Mouse (Mus musculus): ENCODE measurements at regions not wholly inside any gene's neighbourhood (a gene's known extent, or its start where the extent isn't known, plus 50 kb on each side); places are given as distances from the start of the nearest gene placed in this dataset.

DNA sequence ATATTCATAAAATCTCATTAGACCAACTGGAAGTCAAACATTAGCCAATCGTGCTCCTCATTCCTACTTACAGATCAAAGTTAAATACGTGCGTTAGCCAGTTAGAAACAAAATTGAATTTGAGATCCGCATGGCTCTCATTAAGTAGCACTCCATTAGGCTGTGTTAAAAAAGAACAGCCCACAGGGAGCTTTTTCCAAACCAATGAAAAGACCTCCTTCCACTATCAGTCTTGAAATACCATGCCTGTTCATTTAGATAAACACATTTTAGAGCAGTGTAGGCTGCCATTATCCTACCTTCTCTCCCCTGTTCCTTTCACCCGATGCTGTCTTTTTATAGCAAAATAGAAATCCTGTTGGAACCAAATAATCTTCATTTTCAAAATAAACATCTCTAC, 261.5 kb upstream of the Ppargc1a start:
- H3K36me3 ChIP-seq (ENCODE audit: insufficient read depth, low read length), result no peaks in the 10 kb centered on the region
- no peak overlapping the region for H3K27ac ChIP-seq
- TF ChIP-seq CTCF (IDR thresholded peaks at IDR 0.05; ENCODE audit: low read depth), result no peak
- DNase-seq (ENCODE audit: low spot score) (no peak), ATAC-seq (replicated peaks; ENCODE audit: low FRiP score, low read depth) (no peak)
- no peak overlapping the region for H3K4me3 ChIP-seq (replicated peaks; ENCODE audit: low read depth, low read length)
- H3K4me2 ChIP-seq (ENCODE audit: low read length), result no peak overlapping the region
- WGBS, result 88% methylated on average over 5 of the region's 5 CpGs
- no peaks in the 10 kb centered on the region for H3K27me3 ChIP-seq (ENCODE audit: insufficient read depth, low read length)
- H3K9ac ChIP-seq (ENCODE audit: low read depth, low read length), result no peak overlapping the region
- no peaks in the 10 kb centered on the region for H3K4me1 ChIP-seq (replicated peaks; ENCODE audit: insufficient read depth, low read length)
- H3K9me3 ChIP-seq (replicated peaks; ENCODE audit: low read length), result no peaks in the 10 kb centered on the region

- Histone ChIP-seq H3K36me3 (ENCODE audit: insufficient read depth, low read length) (no peaks in the 10 kb centered on the region), H3K27ac (no peak overlapping the region), H3K4me1 (replicated peaks; ENCODE audit: insufficient read depth, low read length) (no peaks in the 10 kb centered on the region), H3K27me3 (ENCODE audit: insufficient read depth, low read length) (no peaks in the 10 kb centered on the region), H3K9me3 (replicated peaks; ENCODE audit: low read length) (no peaks in the 10 kb centered on the region), H3K9ac (ENCODE audit: low read depth, low read length) (no peak overlapping the region), H3K4me2 (ENCODE audit: low read length) (no peak overlapping the region), H3K4me3 (replicated peaks; ENCODE audit: low read depth, low read length) (no peak overlapping the region)
- no peak for TF ChIP-seq CTCF (IDR thresholded peaks at IDR 0.05; ENCODE audit: low read depth)
- 89% methylated on average over 1 of the region's 1 CpGs for WGBS
- ATAC-seq (replicated peaks; ENCODE audit: low FRiP score, low read depth) (no peak), DNase-seq (ENCODE audit: low spot score) (no peak)
These were observed 258.7 kb upstream of the Ppargc1a start for GRCm38 (mm10) chr5:51826269-51826668.

DNA sequence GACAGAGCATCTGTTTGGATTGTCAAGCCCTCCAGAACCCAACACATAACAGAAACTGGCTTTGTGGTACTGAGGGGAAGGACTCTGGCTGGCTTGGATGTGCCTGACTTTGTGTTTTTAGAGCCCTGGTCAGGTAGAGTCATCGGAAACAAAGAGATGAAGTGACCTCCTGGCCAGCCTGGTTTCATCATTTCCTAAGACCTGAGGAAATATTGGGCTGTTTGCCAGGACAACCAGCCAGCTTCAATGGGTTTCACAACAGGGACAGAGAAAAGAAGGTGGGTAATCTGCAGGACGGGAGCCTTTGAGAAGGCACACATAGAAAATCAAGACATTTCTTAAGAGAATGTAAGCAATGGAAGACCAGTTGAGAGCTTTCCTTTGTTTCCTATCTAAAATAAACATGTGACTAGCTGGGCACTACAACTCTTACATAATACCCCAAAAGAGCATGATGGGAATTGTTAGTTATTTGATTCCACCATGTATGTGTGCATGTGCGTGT, 258.1 kb upstream of the Ppargc1a start:
- ATAC-seq (replicated peaks; ENCODE audit: low FRiP score, low read depth) (no peak), DNase-seq (ENCODE audit: low spot score) (no peak)
- Histone ChIP-seq H3K27ac (no peak overlapping the region), H3K36me3 (ENCODE audit: insufficient read depth, low read length) (no peaks in the 10 kb centered on the region), H3K4me2 (ENCODE audit: low read length) (no peak overlapping the region), H3K9ac (ENCODE audit: low read depth, low read length) (no peak overlapping the region), H3K27me3 (ENCODE audit: insufficient read depth, low read length) (no peaks in the 10 kb centered on the region), H3K4me3 (replicated peaks; ENCODE audit: low read depth, low read length) (no peak overlapping the region), H3K4me1 (replicated peaks; ENCODE audit: insufficient read depth, low read length) (no peaks in the 10 kb centered on the region), H3K9me3 (replicated peaks; ENCODE audit: low read length) (no peaks in the 10 kb centered on the region)
- WGBS, result 92% methylated on average over 3 of the region's 3 CpGs
- TF ChIP-seq CTCF (IDR thresholded peaks at IDR 0.05; ENCODE audit: low read depth), result no peak

DNA sequence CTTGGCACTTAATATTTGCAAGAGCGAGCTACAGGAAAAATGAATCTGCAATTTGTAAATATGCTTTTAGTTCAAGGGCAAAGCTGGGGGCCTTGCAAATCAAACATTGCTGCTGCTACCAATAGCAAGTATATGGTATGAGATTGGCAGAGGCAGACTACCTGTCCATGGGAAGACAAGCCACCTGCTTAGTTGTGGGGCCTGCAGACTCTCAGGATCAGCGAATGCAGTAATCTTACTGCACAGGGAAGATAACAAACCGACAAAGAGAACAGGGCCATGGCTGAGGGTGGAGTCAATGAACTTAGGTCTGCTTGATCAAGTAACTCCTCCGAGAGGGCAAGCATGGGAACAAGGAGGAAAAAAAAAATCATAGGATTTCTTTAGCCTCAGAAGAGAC, 257.2 kb upstream of the Ppargc1a start:
- no peak overlapping the region for H3K4me3 ChIP-seq (replicated peaks; ENCODE audit: low read depth, low read length)
- H3K9ac ChIP-seq (ENCODE audit: low read depth, low read length), result no peak overlapping the region
- no peak for ATAC-seq (replicated peaks; ENCODE audit: low FRiP score, low read depth)
- no peak for TF ChIP-seq CTCF (IDR thresholded peaks at IDR 0.05; ENCODE audit: low read depth)
- no peak for DNase-seq (ENCODE audit: low spot score)
- 90% methylated on average over 4 of the region's 4 CpGs for WGBS
- no peaks in the 10 kb centered on the region for H3K36me3 ChIP-seq (ENCODE audit: insufficient read depth, low read length)
- H3K4me2 ChIP-seq (ENCODE audit: low read length), result no peak overlapping the region
- H3K27ac ChIP-seq, result no peak overlapping the region
- no peaks in the 10 kb centered on the region for H3K9me3 ChIP-seq (replicated peaks; ENCODE audit: low read length)
- no peaks in the 10 kb centered on the region for H3K4me1 ChIP-seq (replicated peaks; ENCODE audit: insufficient read depth, low read length)
- H3K27me3 ChIP-seq (ENCODE audit: insufficient read depth, low read length), result no peaks in the 10 kb centered on the region

DNA sequence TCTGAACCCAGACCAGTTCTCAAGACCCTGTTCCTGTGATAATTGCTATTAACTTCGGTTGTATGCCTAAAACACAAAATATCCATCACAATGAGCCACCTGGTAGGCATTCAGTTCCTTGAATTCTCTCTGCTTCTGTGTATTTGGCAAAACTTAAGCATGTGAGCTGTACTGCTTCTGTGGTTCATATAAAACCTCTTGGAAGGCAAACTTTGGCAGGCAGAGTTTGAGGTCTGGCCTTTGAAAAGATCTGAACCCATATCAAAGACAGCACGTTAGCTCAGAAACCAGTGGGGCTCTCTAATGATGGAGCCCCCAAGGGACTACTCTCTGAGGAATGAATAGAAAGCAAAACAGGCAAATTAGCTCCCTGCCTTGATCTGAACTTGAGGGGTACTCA, 256.1 kb upstream of the Ppargc1a start:
- H3K9me3 ChIP-seq (replicated peaks; ENCODE audit: low read length), result no peaks in the 10 kb centered on the region
- H3K27me3 ChIP-seq (ENCODE audit: insufficient read depth, low read length), result no peaks in the 10 kb centered on the region
- ATAC-seq (replicated peaks; ENCODE audit: low FRiP score, low read depth) (no peak), DNase-seq (ENCODE audit: low spot score) (no peak)
- TF ChIP-seq CTCF (IDR thresholded peaks at IDR 0.05; ENCODE audit: low read depth), result no peak
- no peaks in the 10 kb centered on the region for H3K36me3 ChIP-seq (ENCODE audit: insufficient read depth, low read length)
- no peak overlapping the region for H3K9ac ChIP-seq (ENCODE audit: low read depth, low read length)
- H3K4me1 ChIP-seq (replicated peaks; ENCODE audit: insufficient read depth, low read length), result no peaks in the 10 kb centered on the region
- no peak overlapping the region for H3K4me2 ChIP-seq (ENCODE audit: low read length)
- WGBS, result 68% methylated on average over 2 of the region's 2 CpGs
- H3K4me3 ChIP-seq (replicated peaks; ENCODE audit: low read depth, low read length), result no peak overlapping the region
- no peak overlapping the region for H3K27ac ChIP-seq

- Histone ChIP-seq H3K4me3 (replicated peaks; ENCODE audit: low read depth, low read length) (no peak overlapping the region), H3K27me3 (ENCODE audit: insufficient read depth, low read length) (no peaks in the 10 kb centered on the region), H3K27ac (no peak overlapping the region), H3K9me3 (replicated peaks; ENCODE audit: low read length) (no peaks in the 10 kb centered on the region), H3K9ac (ENCODE audit: low read depth, low read length) (no peak overlapping the region), H3K4me2 (ENCODE audit: low read length) (no peak overlapping the region), H3K36me3 (ENCODE audit: insufficient read depth, low read length) (no peaks in the 10 kb centered on the region), H3K4me1 (replicated peaks; ENCODE audit: insufficient read depth, low read length) (no peaks in the 10 kb centered on the region)
- WGBS, result 80% methylated on average over 2 of the region's 2 CpGs
- TF ChIP-seq CTCF (IDR thresholded peaks at IDR 0.05; ENCODE audit: low read depth), result no peak
- DNase-seq (ENCODE audit: low spot score), result no peak
- no peak for ATAC-seq (replicated peaks; ENCODE audit: low FRiP score, low read depth)
These were observed 248.7 kb upstream of the Ppargc1a start for GRCm38 (mm10) chr5:51816258-51816657.

GRCm38 (mm10) chr5:51811728-51812127, 244.2 kb upstream of the Ppargc1a start:
- no peak overlapping the region for H3K27ac ChIP-seq
- no peak overlapping the region for H3K4me2 ChIP-seq (ENCODE audit: low read length)
- H3K9me3 ChIP-seq (replicated peaks; ENCODE audit: low read length), result no peaks in the 10 kb centered on the region
- no peaks in the 10 kb centered on the region for H3K4me1 ChIP-seq (replicated peaks; ENCODE audit: insufficient read depth, low read length)
- WGBS, result 79% methylated on average over 2 of the region's 2 CpGs
- no peaks in the 10 kb centered on the region for H3K27me3 ChIP-seq (ENCODE audit: insufficient read depth, low read length)
- no peaks in the 10 kb centered on the region for H3K36me3 ChIP-seq (ENCODE audit: insufficient read depth, low read length)
- no peak for DNase-seq (ENCODE audit: low spot score)
- H3K4me3 ChIP-seq (replicated peaks; ENCODE audit: low read depth, low read length), result no peak overlapping the region
- TF ChIP-seq CTCF (IDR thresholded peaks at IDR 0.05; ENCODE audit: low read depth), result no peak
- H3K9ac ChIP-seq (ENCODE audit: low read depth, low read length), result no peak overlapping the region
- ATAC-seq (replicated peaks; ENCODE audit: low FRiP score, low read depth), result no peak

Measured in kidney, postnatal 0 days (tissue).